Mouse (Mus musculus): ENCODE results near the gene Chrm4. TPM values are rescaled to one million over a fixed set of nuclear protein-coding genes. Genes with fewer than 3 reads are reported as not detected.
A peak's percentile ranks its signal among the peaks of the same experiment; 100 is the strongest.

Chrm4 gene
- polyA plus RNA-seq, 1 experiment from 2014 or later, result 0.26 TPM

DNA sequence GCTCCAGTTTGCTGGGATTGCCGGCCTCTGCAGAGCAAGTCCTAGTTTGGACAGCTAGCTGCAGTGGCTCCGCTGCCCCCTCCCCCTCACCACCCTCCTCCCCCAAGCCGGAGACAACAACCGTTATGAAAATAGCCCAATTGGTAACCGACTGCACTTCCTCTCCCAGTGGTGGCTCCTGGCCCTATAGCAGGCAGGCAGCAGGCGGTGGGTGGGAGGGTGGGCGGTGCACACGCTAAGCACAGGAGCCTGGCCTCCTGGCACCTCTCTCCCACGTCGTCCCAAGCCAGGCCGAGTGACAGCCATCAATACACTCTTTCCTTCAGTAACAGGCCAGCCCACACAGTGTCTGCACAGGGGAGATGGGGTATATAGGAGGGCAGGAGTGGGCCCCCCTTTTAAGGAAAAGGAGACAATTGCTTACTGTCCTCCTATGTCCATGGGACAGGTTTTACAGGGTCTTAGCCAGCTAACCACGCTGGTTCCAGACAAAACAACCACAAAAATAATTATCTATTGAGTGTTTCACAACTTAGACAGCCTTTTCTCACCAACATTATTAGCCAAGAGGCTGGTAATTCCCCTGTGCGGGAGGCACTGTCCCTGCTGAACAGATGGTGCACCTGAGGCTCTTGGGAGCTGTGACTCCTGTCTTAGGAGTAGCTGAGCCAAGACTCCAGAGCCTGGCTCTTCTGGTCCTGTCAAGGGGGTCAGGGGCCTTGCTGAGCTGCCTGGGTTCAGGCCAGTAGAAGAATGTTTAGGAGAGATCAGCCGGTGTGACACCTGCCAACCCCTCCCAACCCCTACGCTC is 23.4 kb downstream of the Chrm4 start:
- no peak for TF ChIP-seq CTCF (IDR thresholded peaks at IDR 0.05; ENCODE audit: low read depth)
- no peak overlapping the region for H3K4me3 ChIP-seq (ENCODE audit: low read depth, low read length)
- 0 out of 2 replicates have a peak overlapping the region, but pooled peaks have one; percentile 55 for H3K27ac ChIP-seq (ENCODE audit: low read depth, low read length)
- WGBS, result 19% methylated on average over 15 of the region's 15 CpGs
- H3K9ac ChIP-seq (ENCODE audit: low read depth, low read length), result peak overlapping the region; percentile 40; the same call in 1 of the 2 replicates
- no peaks in the 10 kb centered on the region for H3K9me3 ChIP-seq (ENCODE audit: control insufficient read depth)
- H3K27me3 ChIP-seq (replicated peaks; ENCODE audit: control insufficient read depth, insufficient read depth, low read length), result no peaks in the 10 kb centered on the region
- peaks cover 20% of the 10 kb centered on the region for H3K4me1 ChIP-seq (replicated peaks; ENCODE audit: control insufficient read depth, insufficient read depth, low read length)
- no peak for ATAC-seq
- H3K36me3 ChIP-seq (ENCODE audit: control insufficient read depth, insufficient read depth), result peaks cover 5% of the 10 kb centered on the region; the same call in 1 of the 2 replicates
- H3K4me2 ChIP-seq (replicated peaks; ENCODE audit: low read depth), result peak overlapping the region; percentile 48

DNA sequence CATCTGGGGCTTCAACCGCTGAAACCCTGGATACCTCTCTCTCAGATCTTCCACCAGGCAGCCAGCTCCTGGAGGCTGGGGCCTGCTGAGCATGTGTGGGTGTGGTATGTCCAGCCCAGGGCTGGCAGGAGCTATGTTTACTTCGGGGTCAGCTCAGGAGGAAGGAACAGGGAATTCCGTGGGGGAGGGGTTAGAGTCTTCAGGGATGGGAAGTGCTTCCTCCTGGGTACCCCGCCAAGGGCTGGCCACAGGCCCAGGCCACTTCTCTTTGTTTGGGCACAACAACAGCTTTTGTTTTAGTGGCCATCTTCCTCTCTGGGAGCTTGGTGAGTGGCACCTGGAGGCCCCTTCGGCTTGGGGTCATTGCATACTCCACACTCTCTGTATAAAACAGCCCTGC is 26.8 kb downstream of the Chrm4 start:
- Histone ChIP-seq H3K27me3 (replicated peaks; ENCODE audit: control insufficient read depth, insufficient read depth, low read length) (no peaks in the 10 kb centered on the region), H3K4me3 (ENCODE audit: low read depth, low read length) (no peak overlapping the region), H3K27ac (ENCODE audit: low read depth, low read length) (no peak overlapping the region; the same call in 1 of the 2 replicates), H3K9ac (ENCODE audit: low read depth, low read length) (no peak overlapping the region), H3K4me1 (replicated peaks; ENCODE audit: control insufficient read depth, insufficient read depth, low read length) (peaks cover 16% of the 10 kb centered on the region; the same call in 1 of the 2 replicates), H3K36me3 (ENCODE audit: control insufficient read depth, insufficient read depth) (no peaks in the 10 kb centered on the region; the same call in 1 of the 2 replicates), H3K4me2 (replicated peaks; ENCODE audit: low read depth) (0 out of 2 replicates have a peak overlapping the region, but pooled peaks have one; percentile 4), H3K9me3 (ENCODE audit: control insufficient read depth) (no peaks in the 10 kb centered on the region)
- peak; percentile 34; the same call in 1 of the 2 replicates for TF ChIP-seq CTCF (IDR thresholded peaks at IDR 0.05; ENCODE audit: low read depth)
- no peak for ATAC-seq
- WGBS, result 10% methylated on average over 5 of the region's 5 CpGs

DNA sequence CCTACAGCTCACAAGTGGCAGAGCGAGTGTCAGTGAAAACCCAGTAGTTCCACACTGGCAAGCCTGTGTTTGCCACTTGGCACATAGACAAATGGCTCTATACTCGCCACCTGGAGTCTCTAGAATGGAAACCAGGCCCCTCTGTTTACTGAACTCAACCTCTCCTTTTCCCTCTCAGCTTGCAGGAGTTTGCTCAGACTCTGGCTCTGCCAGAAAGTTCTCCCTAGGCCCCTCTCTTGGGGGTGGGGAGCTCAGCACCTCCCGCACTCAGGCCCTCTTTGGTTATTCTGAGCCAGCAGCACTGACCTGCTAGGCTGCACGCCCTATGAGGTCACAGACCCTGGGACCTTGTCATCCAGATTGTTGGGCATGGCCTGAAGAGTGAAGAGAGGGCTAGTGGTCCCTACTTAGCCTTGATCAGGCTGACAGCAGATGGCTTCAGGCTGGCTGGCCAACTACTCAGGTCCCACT is 28.1 kb downstream of the Chrm4 start:
- H3K36me3 ChIP-seq (ENCODE audit: control insufficient read depth, insufficient read depth), result no peaks in the 10 kb centered on the region; the same call in 1 of the 2 replicates
- 64% methylated on average over 4 of the region's 4 CpGs for WGBS
- no peaks in the 10 kb centered on the region for H3K27me3 ChIP-seq (replicated peaks; ENCODE audit: control insufficient read depth, insufficient read depth, low read length)
- no peak overlapping the region for H3K27ac ChIP-seq (ENCODE audit: low read depth, low read length)
- H3K4me3 ChIP-seq (ENCODE audit: low read depth, low read length), result no peak overlapping the region
- no peak for ATAC-seq
- no peak for TF ChIP-seq CTCF (IDR thresholded peaks at IDR 0.05; ENCODE audit: low read depth)
- H3K9me3 ChIP-seq (ENCODE audit: control insufficient read depth), result no peaks in the 10 kb centered on the region
- peaks cover 15% of the 10 kb centered on the region; the same call in 1 of the 2 replicates for H3K4me1 ChIP-seq (replicated peaks; ENCODE audit: control insufficient read depth, insufficient read depth, low read length)
- H3K4me2 ChIP-seq (replicated peaks; ENCODE audit: low read depth), result no peak overlapping the region
- no peak overlapping the region for H3K9ac ChIP-seq (ENCODE audit: low read depth, low read length)

GRCm38 (mm10) chr2:91955875-91956274 is 28.8 kb downstream of the Chrm4 start:
- Histone ChIP-seq H3K36me3 (ENCODE audit: control insufficient read depth, insufficient read depth) (no peaks in the 10 kb centered on the region; the same call in 1 of the 2 replicates), H3K4me3 (ENCODE audit: low read depth, low read length) (no peak overlapping the region), H3K27me3 (replicated peaks; ENCODE audit: control insufficient read depth, insufficient read depth, low read length) (no peaks in the 10 kb centered on the region), H3K27ac (ENCODE audit: low read depth, low read length) (no peak overlapping the region), H3K4me2 (replicated peaks; ENCODE audit: low read depth) (no peak overlapping the region), H3K9me3 (ENCODE audit: control insufficient read depth) (no peaks in the 10 kb centered on the region), H3K9ac (ENCODE audit: low read depth, low read length) (no peak overlapping the region), H3K4me1 (replicated peaks; ENCODE audit: control insufficient read depth, insufficient read depth, low read length) (peaks cover 18% of the 10 kb centered on the region; the same call in 1 of the 2 replicates)
- no peak for TF ChIP-seq CTCF (IDR thresholded peaks at IDR 0.05; ENCODE audit: low read depth)
- WGBS, result 82% methylated on average over 6 of the region's 6 CpGs
- ATAC-seq, result no peak

GRCm38 (mm10) chr2:91957096-91957495 is 30.0 kb downstream of the Chrm4 start:
- H3K4me3 ChIP-seq (ENCODE audit: low read depth, low read length), result no peak overlapping the region
- no peak for TF ChIP-seq CTCF (IDR thresholded peaks at IDR 0.05; ENCODE audit: low read depth)
- no peaks in the 10 kb centered on the region for H3K27me3 ChIP-seq (replicated peaks; ENCODE audit: control insufficient read depth, insufficient read depth, low read length)
- no peaks in the 10 kb centered on the region; the same call in 1 of the 2 replicates for H3K36me3 ChIP-seq (ENCODE audit: control insufficient read depth, insufficient read depth)
- no peak for ATAC-seq
- no peaks in the 10 kb centered on the region for H3K9me3 ChIP-seq (ENCODE audit: control insufficient read depth)
- peaks cover 23% of the 10 kb centered on the region; the same call in 1 of the 2 replicates for H3K4me1 ChIP-seq (replicated peaks; ENCODE audit: control insufficient read depth, insufficient read depth, low read length)
- WGBS, result 11% methylated on average over 4 of the region's 4 CpGs
- no peak overlapping the region for H3K9ac ChIP-seq (ENCODE audit: low read depth, low read length)
- peak overlapping the region; percentile 7; the same call in 1 of the 2 replicates for H3K27ac ChIP-seq (ENCODE audit: low read depth, low read length)
- H3K4me2 ChIP-seq (replicated peaks; ENCODE audit: low read depth), result peak overlapping the region; percentile 24; the same call in 1 of the 2 replicates

DNA sequence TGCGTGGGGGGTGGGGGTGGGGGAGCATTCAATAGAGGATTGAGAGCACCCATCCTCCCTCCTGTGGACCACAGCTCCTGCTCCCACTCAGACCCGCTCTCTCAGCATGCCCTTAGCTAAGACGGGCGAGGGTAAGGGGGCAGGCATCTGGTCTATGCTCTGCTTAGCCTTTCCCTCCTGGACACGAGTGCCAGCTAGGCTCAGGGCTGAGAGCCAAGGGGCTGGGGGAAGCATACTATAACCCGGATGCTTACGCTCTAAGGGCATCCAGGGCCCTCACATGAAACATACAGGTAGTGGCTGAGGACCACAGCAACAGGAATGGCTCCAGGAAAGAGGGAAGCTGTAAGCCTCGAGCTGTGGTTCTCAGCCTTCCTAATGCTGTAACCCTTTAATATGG is 31.0 kb downstream of the Chrm4 start:
- no peak for ATAC-seq
- H3K4me3 ChIP-seq (ENCODE audit: low read depth, low read length), result no peak overlapping the region
- 80% methylated on average over 8 of the region's 8 CpGs for WGBS
- no peak overlapping the region for H3K4me2 ChIP-seq (replicated peaks; ENCODE audit: low read depth)
- no peaks in the 10 kb centered on the region for H3K27me3 ChIP-seq (replicated peaks; ENCODE audit: control insufficient read depth, insufficient read depth, low read length)
- H3K9ac ChIP-seq (ENCODE audit: low read depth, low read length), result no peak overlapping the region
- H3K36me3 ChIP-seq (ENCODE audit: control insufficient read depth, insufficient read depth), result no peaks in the 10 kb centered on the region; the same call in 1 of the 2 replicates
- no peak for TF ChIP-seq CTCF (IDR thresholded peaks at IDR 0.05; ENCODE audit: low read depth)
- no peak overlapping the region for H3K27ac ChIP-seq (ENCODE audit: low read depth, low read length)
- no peaks in the 10 kb centered on the region for H3K9me3 ChIP-seq (ENCODE audit: control insufficient read depth)
- peaks cover 23% of the 10 kb centered on the region; the same call in 1 of the 2 replicates for H3K4me1 ChIP-seq (replicated peaks; ENCODE audit: control insufficient read depth, insufficient read depth, low read length)

Data from intestine, postnatal 0 days (tissue).